Mouse (Mus musculus): ENCODE results near the gene Rnf103. TPM values are rescaled to one million over a fixed set of nuclear protein-coding genes. Genes with fewer than 3 reads are reported as not detected.
A peak's percentile ranks its signal among the peaks of the same experiment; 100 is the strongest.
"Not testable (repeated sequence)": the region's sequence is repeated elsewhere in the genome, so short reads cannot be mapped to it uniquely, and the experiment has no call there.

Rnf103 gene
- 12.5 and 18.3 TPM in 2 replicates for total RNA-seq (2017)

DNA sequence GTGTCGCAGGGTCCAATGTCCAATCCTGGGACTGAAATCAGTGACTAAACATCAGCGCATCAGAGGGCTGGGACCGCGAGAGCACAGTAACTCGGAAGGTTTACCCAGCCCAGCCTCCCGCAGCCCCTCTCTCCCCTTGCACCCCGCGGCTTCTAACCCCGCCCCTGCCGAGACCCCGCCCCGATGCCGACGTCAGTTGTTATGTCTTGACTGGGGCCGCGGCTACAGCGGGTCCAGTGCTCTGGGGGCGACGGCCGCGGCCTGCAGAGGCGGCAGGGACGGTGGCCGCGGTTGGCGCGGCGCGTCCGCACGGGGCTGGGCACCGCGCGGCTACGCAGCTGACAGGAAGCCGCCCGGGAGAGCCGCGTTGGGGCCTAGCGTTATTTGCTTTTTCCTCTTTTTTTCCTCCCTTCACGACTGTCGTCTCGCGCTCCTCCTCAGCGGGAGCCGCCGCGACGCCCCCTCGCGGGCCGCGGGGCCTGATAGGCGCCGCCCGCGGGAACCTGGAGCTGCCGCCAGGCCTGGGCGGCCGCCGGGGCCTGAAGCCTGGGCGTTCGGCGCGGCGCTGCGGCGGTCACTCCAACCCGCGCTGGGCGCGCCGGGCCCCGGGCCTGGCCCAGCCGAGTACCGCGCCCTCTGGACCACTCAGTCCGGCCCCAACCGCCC, at the start of gene Rnf103:
Gene Rnf103 (plus strand): TSS at position 220 of the 666 bp plus-strand sequence.
- peak; percentile 94 for ATAC-seq (replicated peaks; ENCODE audit: low read depth, poor library complexity, severe bottlenecking)

DNA sequence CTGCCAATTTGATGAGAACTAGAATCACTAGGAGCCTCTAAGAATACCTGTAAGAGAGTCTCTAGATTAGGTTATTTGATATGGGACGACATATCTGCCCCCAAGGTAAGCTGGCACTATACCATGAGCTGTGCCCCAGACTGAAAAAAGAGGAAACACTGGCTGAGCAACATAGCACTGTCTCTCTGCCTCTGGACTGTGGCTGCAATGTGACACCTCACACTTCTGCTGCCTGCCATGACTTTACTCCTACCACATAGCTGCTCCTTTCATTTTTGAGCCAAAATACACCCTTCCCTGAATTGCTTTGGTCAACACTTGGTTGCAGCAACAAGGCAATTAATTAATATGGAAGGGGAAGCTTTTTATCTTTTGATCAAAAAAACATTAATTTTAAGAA, 48.9 kb upstream of the Rnf103 start:
- no peak for ATAC-seq (replicated peaks; ENCODE audit: low read depth, poor library complexity, severe bottlenecking)

DNA sequence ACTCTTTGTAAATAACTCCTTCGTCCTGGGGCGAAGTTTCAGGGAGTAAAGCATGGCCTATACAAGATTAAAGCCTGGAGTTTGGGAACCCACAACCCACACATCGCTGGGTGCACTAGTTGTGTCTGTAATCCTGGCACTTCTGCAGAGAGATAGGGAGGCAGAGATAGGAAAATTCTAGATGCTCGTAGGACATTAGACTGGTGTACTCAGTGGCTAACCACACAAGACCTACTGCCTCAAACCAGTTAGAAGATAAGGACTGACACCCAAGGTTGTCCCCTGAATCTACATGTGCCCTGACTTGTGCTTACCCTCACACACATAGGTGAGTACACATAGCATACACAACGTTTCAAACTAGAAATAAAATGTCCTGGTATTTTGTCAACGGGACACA, 48.1 kb upstream of the Rnf103 start:
- ATAC-seq (replicated peaks; ENCODE audit: low read depth, poor library complexity, severe bottlenecking), result no peak

DNA sequence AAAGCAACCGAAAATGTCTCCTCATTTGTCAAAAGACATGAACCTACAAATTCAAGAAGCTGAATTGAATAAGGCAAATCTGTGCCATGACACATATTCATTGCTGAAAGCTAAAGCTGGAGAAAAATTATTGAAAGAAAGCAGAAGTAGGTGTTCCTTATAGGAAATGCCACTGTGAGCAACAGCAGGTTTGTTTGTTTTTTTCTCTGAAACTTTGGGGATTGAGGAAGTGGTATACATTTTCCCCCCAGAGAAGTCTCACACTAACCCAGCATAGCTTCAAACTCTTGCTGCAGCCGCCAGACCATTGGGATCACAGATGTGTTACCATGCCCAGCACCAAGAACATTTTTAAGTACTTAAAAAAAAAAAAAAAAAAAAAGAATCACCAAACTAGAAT, 40.9 kb upstream of the Rnf103 start:
- peak; percentile 88 for ATAC-seq (replicated peaks; ENCODE audit: low read depth, poor library complexity, severe bottlenecking)

DNA sequence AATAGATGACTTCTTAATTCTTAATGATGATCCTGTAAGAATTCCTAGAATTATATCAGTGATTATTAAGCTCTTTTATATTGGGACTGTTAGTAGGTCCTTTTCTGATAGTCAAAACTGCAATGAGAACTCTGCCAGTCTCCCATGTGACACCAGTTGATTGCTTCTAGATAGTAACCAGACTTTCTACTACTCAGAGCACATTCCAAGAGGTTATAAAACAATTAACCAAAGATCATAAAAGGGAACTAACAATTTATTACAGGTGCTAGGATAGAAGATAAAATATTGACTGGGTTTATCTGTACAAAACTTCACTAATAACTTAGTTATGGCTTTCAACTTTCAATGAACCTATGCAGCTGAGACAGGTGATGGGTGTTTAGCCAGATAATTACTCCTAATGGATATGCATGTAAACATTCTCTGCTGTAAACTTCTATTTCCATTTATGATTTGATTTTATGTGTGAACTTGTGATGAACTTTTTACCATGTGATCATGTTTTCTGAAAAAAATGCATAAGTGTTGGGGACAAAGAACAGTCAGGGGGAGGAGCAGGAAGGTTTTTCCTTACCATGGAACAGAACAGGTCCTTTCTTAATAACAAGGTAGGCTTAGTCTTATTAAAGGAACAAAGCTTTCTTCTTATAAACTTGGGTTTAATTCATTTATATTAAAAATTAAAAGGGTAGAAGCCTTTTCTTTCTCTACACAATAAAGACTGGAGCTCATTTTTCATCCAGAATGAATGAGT, 39.5 kb upstream of the Rnf103 start:
- not testable (repeated sequence) for ATAC-seq (replicated peaks; ENCODE audit: low read depth, poor library complexity, severe bottlenecking)

DNA sequence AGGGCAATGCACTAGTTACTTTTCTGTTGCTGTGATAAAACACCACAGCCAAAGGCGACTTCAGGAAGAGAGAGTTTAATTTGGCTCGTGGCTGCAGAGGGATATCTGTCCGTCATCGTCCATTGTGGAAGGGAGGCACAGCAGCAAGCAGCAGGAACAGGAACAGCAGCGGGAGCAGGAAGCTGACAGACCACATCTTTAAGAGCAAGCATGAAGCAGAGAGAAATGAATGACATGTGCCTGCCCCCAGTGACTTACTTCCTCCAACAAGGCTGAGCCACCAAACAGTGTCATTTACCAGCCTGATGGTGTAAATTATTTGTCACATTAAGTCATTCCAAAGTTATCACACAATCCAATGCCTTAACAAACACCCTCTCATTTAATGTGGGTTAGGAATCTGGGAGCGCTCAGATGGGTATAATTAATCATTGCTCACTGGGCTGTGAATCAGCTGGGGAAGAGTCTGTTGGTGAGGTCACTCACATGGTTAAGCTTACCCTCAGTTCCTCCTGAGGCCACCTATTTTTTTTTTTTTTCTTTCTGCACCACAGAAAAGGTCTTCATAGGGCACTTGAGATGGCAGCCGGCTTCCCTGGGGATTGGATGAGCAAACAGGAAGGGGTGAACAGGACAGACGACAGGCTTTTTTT, 35.6 kb upstream of the Rnf103 start:
- ATAC-seq (replicated peaks; ENCODE audit: low read depth, poor library complexity, severe bottlenecking), result peak; percentile 65

DNA sequence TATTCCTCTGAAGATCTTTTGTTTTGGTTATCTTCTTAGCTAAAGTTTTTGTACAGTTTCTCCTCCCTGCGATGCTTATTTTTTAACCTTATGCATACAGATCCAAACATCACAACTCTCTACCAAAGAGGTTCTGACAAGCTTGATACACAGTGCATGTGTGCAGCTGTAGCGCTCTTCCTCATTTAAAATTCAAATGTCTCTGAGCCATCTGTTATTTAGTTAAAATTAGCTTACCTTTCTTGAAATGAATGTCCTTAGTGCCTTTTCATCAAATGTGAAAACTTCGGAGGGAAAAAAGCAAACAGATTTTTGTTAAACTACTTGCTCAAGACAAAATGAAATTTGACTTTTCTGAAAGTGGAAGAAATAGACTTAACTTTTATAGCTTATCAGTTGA, 28.5 kb upstream of the Rnf103 start:
- ATAC-seq (replicated peaks; ENCODE audit: low read depth, poor library complexity, severe bottlenecking), result no peak

DNA sequence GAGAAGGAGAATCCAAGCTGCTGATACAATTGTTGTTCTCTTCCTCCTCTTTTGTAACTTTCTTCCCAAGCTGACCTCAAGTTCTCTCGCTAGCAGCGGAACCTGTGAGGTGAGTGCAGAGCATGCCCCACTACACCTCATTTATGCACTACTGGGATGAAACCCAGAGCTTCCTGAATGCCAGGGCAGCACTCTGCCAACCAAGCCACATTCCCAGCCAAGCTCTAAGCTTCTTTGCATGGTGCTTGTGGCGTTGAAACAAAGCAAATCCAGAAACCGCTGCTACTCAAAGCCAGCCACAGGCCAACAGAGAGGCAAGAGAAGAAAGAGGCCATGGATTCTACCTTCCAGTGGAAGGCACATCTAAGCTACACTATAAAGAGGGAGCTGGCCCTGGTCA, 25.9 kb upstream of the Rnf103 start:
- ATAC-seq (replicated peaks; ENCODE audit: low read depth, poor library complexity, severe bottlenecking), result no peak

DNA sequence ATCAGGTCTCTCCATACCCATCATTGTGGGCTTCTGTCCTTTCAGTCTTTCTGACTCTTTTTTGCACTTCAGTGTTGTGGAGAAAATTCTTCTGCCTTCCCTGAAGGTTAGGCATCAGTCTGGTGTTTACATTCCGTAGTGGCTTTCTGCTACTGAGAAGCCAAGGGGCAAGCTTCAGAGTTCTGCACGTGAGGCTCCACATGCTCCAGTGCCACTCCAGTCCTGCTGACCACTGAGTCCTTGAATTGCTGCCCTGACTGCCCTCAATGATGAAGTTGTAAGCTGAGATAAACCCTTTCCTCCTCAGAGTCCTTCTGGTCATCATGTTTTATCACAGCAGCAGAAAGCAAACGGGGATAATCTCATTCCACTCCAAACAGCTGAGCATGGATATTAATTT, 24.4 kb upstream of the Rnf103 start:
- no peak for ATAC-seq (replicated peaks; ENCODE audit: low read depth, poor library complexity, severe bottlenecking)

DNA sequence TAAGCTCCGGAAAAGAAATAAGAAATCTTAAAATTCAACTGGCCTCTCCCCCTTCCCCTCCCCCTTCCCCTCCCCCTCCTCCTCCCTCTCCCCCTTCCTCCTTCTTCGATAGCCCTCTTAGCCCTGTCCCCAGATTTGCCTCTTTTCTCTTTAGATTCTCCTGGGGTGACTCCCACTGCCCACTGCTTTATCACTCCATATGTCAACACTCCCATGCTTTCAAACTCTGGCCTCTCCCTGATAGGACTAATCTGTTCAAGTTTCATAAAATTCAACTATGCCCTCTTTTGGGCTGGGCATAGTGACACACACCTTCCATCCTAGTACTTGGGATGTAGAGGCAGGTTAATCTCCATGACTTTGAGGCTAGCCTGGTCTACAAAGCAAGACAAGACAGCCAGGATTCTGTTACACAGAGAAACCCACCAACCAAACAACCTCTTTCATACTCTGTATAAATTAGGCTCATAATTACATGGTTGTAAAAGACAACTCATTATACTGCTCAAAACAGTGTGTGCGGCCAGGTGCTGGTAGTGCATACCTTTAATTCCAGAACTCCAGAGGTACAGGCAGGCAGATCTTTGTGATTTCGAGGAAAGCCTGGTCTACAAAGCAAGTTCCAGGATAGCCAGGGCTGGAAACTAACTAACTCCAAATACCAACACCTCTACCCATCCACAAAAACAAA, 21.7 kb upstream of the Rnf103 start:
- ATAC-seq (replicated peaks; ENCODE audit: low read depth, poor library complexity, severe bottlenecking), result no peak

DNA sequence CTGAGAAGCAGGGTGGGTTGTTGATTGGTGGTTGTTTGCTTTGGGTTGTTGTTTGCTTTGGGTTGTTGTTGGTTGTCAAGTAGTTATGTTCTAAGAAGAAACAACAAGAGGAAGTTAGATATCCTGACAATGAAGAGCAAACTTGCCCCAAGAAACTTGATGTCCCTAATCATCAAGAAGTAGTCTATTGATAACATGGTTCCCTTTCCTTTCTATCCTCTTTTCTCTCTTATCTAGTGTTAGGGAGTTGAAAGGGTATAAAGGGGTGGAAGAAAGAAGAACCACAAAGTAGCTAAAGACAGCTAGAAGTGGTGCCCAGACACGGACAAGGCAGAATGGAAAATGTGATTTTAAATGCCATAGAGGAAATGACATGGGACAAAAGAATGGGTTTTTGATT, 20.9 kb upstream of the Rnf103 start:
- ATAC-seq (replicated peaks; ENCODE audit: low read depth, poor library complexity, severe bottlenecking), result peak; percentile 18; the same call in 1 of the 2 replicates

DNA sequence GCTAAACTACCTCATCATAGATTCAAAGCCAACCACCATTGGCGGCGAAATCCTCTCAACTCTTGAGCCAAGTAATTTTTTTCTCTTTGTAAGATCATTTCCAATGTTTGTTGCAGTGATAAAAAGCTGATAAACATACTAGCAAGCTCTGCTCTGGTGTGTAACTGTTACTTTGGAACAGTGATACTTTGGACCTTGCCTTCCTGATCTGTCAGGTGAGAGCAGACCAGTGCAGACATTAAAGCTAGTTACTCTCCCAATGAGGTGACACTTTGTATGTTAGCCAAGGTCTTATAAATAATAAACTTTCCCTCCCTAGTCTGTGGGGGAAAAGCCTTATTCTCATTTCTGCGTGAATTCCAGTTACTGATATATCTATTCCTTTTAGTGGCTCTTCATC, 18.1 kb upstream of the Rnf103 start:
- ATAC-seq (replicated peaks; ENCODE audit: low read depth, poor library complexity, severe bottlenecking), result no peak

DNA sequence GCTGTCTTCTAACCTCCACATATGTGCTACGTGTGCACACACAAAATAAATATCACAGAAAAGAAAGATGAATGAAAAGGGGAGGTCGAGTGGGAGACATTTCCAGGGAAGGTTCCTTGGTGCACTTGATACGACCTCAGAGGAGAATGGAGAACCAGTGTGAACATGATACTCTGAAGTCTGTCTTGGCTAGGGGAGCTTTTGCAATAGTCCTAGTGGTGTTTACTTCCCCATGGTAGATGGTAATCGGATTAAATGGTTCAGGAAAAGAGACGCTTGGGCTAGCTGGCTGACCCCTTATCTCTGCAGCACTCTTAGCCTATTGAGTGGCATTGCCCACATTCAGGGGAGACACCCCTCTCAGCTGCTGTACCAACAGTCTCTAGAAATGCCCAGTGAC, 16.9 kb upstream of the Rnf103 start:
- no peak for ATAC-seq (replicated peaks; ENCODE audit: low read depth, poor library complexity, severe bottlenecking)

DNA sequence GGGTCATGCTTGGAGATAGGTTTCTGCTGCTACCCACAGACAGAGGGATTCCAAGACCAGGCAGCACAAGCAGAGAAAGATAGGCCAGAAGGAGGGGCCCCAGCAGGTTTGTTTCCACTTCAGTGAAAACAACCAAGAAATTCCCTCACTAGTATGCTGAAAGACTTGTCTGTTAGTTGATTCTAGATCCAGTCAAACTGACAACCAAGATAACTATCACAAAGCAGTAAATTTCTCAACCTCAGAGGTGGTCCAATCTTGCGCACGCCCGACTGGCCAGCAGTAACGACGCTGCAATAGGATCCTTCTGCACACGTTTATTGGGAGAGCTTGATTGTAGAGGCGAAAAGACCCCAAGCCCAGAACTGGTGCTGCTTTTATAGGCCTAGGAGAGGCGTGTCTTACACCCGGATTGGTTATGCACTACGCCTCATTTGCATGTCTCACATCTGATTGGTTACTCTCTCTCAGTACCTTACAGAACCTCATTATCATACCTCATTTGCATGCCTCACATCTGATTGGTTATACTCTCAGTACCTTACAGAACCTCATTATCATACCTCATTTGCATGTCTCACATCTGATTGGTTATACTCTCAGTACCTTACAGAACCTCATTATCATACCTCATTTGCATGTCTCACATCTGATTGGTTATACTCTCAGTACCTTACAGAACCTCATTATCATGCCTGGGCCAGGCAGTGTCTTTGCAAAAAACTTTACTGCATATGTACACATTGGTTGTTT, 14.7 kb upstream of the Rnf103 start:
- ATAC-seq (replicated peaks; ENCODE audit: low read depth, poor library complexity, severe bottlenecking), result 0 out of 2 replicates have a peak, but pooled peaks have one; percentile 25

DNA sequence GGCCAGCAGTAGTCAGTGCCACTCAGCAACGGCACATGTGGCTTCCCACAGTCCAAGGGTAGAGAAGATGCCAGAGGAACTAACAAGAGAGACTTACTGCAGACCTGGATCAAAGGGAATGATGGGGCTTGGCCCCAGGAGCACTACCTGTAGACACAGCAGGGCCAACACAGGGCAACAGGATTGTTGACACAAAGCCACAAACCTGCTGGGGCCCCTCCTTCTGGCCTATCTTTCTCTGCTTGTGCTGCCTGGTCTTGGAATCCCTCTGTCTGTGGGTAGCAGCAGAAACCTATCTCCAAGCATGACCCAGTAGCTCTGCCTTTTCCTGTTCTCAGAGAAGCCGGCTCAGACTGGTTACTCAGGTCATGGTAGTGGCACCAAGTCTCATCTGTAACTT, 14.1 kb upstream of the Rnf103 start:
- ATAC-seq (replicated peaks; ENCODE audit: low read depth, poor library complexity, severe bottlenecking), result not testable (repeated sequence)

DNA sequence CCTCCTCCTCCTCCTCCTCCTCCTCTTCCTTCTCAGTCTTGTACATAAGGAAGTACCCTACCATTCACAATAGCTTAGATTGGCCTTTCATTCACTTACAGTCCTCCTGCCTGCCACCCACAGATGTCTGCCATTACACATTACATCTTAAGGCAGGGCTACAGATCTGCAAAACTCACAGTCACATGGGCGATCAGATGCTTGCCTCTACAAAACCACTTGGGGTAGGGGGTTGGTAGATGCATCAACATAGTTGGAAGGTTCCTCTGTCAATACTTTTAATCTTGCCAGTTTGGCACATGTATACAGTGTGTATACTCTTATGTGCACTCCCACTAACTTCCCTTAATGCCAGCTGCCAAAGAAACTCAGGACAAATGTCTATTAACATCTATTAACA, 13.6 kb upstream of the Rnf103 start:
- no peak for ATAC-seq (replicated peaks; ENCODE audit: low read depth, poor library complexity, severe bottlenecking)

DNA sequence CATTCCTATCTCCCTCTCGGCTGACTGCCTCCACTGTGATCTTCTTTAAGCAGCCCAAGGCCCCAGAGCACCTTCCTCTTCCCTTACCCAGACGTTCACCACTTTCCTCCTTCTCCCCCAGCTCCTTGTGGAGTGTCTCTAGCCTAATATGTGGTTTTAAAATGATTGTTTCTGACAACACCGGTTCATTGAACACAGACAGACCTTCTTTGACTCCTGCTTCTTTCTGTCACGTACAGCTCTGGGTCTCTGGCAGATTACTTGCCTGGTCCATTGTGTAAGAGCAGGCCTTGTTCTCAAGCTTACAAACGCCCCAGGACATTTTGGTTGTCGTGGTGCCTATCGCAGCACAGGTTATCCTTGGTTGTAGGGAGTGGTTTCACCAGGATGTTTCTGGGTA, 12.6 kb upstream of the Rnf103 start:
- no peak for ATAC-seq (replicated peaks; ENCODE audit: low read depth, poor library complexity, severe bottlenecking)

DNA sequence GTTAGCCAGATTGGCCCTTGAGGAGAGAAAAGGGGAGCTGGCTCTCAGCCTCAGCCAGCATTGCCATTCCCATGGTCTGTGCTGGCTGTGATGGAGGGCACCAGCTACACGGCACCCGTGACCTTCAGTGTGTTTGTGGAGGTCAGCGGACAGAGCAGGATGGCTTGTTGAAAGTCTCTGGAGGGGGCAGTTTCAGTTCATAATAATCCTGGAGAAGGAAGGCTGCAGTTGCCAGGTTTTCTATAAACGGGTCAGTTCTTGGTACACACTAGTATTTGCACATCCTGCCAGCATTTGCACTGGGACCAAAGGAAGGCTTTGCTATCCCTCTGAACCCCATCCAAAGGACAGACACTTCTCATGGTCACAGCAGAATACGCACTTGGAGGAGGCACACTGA, 8.4 kb upstream of the Rnf103 start:
- no peak for ATAC-seq (replicated peaks; ENCODE audit: low read depth, poor library complexity, severe bottlenecking)

DNA sequence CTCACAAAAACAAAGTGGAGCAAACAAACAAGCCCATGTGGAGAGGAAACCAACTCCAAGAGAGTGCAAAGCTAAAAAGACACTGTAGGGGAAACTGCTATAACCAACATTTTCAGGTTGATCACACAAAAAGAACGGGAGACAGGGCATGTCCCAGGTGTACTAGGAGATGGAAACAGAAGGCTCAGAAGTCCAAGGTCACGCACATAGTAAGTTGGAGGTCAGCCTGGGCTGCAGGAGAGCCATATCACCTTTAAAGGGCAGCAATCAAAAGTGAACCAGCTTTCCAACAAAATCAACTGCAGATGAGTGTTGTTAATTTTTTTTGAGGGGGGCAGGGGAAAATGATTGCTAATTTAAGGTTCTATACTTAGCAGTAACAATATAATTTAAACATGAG, 7.5 kb upstream of the Rnf103 start:
- no peak for ATAC-seq (replicated peaks; ENCODE audit: low read depth, poor library complexity, severe bottlenecking)

DNA sequence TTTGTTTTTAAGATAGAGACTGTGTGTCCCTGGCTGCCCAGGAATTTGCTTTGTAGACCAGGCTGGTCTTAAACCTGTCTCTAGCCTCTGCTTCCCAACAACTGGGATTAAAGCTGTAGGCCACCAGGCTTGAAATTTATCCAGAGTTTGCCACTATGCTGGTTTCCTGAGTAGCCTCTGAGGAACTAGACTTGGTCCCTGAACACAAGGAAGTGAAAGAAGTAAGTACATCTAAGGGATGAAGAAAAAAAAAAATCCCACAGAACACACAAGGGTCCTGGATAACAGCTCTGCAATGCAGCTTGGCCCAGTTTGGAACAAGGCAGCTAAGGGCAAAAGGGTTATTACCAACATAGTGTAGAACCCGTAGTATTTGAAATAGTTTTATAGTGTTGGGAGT, 6.8 kb upstream of the Rnf103 start:
- ATAC-seq (replicated peaks; ENCODE audit: low read depth, poor library complexity, severe bottlenecking), result no peak
